Comparison of ENCODE assay signal across 12 mouse cellular contexts in genomic region chr17:27521303-27521702, GRCm38 (mm10). TPM values are rescaled to one million over a fixed set of nuclear protein-coding genes. Genes with fewer than 3 reads are reported as not detected.
A peak's percentile ranks its signal among the peaks of the same experiment; 100 is the strongest.
DNase-seq lines count a peak whose midpoint lies in the region; ATAC-seq and TF ChIP-seq lines count a peak whose summit lies in the region.
"Had no signal": no experiment of that assay in that cellular context is flagged by ENCODE, and none has a peak within 500 bp of the region (broad histone marks: within the 10 kb centered on the region; RNA-seq: fewer than 3 reads in every experiment).

Gene Grm4, minus strand, starts transcription at chr17:27521403.

- 67% methylated on average over 5 of the region's 5 CpGs for WGBS in liver, embryonic 11.5 days
- 72% methylated on average over 5 of the region's 5 CpGs for WGBS in liver, postnatal 0 days (ENCODE audit: insufficient replicate concordance)
- WGBS in forebrain, embryonic 14.5 days: 70% methylated on average over 5 of the region's 5 CpGs
- whole genome bisulfite sequencing in midbrain, postnatal 0 days: 75% methylated on average over 5 of the region's 5 CpGs
- WGBS in lung, postnatal 0 days: 66% methylated on average over 5 of the region's 5 CpGs

- no peaks in the 10 kb centered on the region for H3K4me1 ChIP-seq in liver, embryonic 11.5 days (replicated peaks; ENCODE audit: control insufficient read depth, insufficient read depth, low read length)
- no peaks in the 10 kb centered on the region for H3K4me1 ChIP-seq in liver, postnatal 0 days (ENCODE audit: insufficient read depth)
- H3K4me1 ChIP-seq in forebrain, embryonic 14.5 days (ENCODE audit: control insufficient read depth, insufficient read depth, low read length): 0 out of 2 replicates have a peak, but pooled peaks cover 3% of the 10 kb centered on the region
- H3K4me1 ChIP-seq in midbrain, postnatal 0 days (ENCODE audit: insufficient read depth, low read length): peaks cover 8% of the 10 kb centered on the region; the same call in 1 of the 2 replicates
- H3K4me1 ChIP-seq in lung, postnatal 0 days (ENCODE audit: insufficient read depth, low read depth, low read length): no peaks in the 10 kb centered on the region

- intact Hi-C loops in left cerebral cortex, postnatal 10 days (cut with DNase I): loop anchor here (5.0 kb wide), 1 partner anchor 489 kb away; no protein-coding TSS in a partner anchor

- peak within 1 kb of the TSS; percentile 15 for H3K4me2 ChIP-seq in liver, embryonic 11.5 days
- H3K4me2 ChIP-seq in liver, postnatal 0 days (ENCODE audit: low read depth, low read length): no peak within 1 kb of the TSS
- peak within 1 kb of the TSS; percentile 28; the same call in 1 of the 2 replicates for H3K4me2 ChIP-seq in forebrain, embryonic 14.5 days (ENCODE audit: low read length)
- H3K4me2 ChIP-seq in midbrain, postnatal 0 days (ENCODE audit: low read depth, low read length, poor library complexity, severe bottlenecking): peak within 1 kb of the TSS; percentile 51
- no peak within 1 kb of the TSS for H3K4me2 ChIP-seq in lung, postnatal 0 days (replicated peaks; ENCODE audit: low read depth, low read length)
- H3K4me2 ChIP-seq: embryonic facial prominence, embryonic 12.5 days; lung, embryonic 14.5 days had no signal

- no peak for TF ChIP-seq CTCF in liver, postnatal 0 days (IDR thresholded peaks at IDR 0.05; ENCODE audit: low read depth)
- TF ChIP-seq CTCF in midbrain, postnatal 0 days (IDR thresholded peaks at IDR 0.05): no peak
- no peak for TF ChIP-seq CTCF in lung, postnatal 0 days (IDR thresholded peaks at IDR 0.05)

- H3K27ac ChIP-seq in liver, embryonic 11.5 days (ENCODE audit: low read depth, low read length): no peak within 1 kb of the TSS
- H3K27ac ChIP-seq in liver, postnatal 0 days (ENCODE audit: low read depth): no peak within 1 kb of the TSS
- H3K27ac ChIP-seq in forebrain, embryonic 14.5 days (ENCODE audit: low read depth, low read length): no peak within 1 kb of the TSS
- no peak within 1 kb of the TSS for H3K27ac ChIP-seq in midbrain, postnatal 0 days (ENCODE audit: low read depth, low read length)
- no peak within 1 kb of the TSS for H3K27ac ChIP-seq in lung, postnatal 0 days (ENCODE audit: low read length)
- H3K27ac ChIP-seq: embryonic facial prominence, embryonic 12.5 days had no signal

- no peak for DNase-seq in liver, embryonic 11.5 days (ENCODE audit: low spot score)
- no peak for DNase-seq in liver, postnatal 0 days
- DNase-seq in forebrain, embryonic 14.5 days (ENCODE audit: low spot score): no peak
- DNase-seq in left cerebral cortex, postnatal 10 days (ENCODE audit: extremely low spot score in 1 of 2, low spot score in 2 of 2): peak in 1 of 2 experiments; percentile 9
- DNase-seq in midbrain, postnatal 0 days (ENCODE audit: low spot score): no peak
- no peak for DNase-seq in right cerebral cortex, postnatal 10 days (ENCODE audit: low spot score in 2 of 2)
- no peak for DNase-seq in lung, postnatal 0 days (ENCODE audit: low spot score)
- DNase-seq in thymus, postnatal 14 days: no peak
- DNase-seq: kidney, adult 11 months had no signal

- no peak for ATAC-seq in liver, embryonic 11.5 days (replicated peaks; ENCODE audit: low FRiP score)
- ATAC-seq in liver, postnatal 0 days: no peak
- ATAC-seq in forebrain, embryonic 14.5 days: no peak
- ATAC-seq in midbrain, postnatal 0 days (ENCODE audit: low FRiP score): no peak
- ATAC-seq in lung, postnatal 0 days: no peak

- peaks cover 43% of the 10 kb centered on the region for H3K27me3 ChIP-seq in liver, embryonic 11.5 days (replicated peaks; ENCODE audit: control insufficient read depth, insufficient read depth, low read length)
- peaks cover 24% of the 10 kb centered on the region for H3K27me3 ChIP-seq in liver, postnatal 0 days (ENCODE audit: insufficient read depth, low read length)
- H3K27me3 ChIP-seq in forebrain, embryonic 14.5 days (replicated peaks; ENCODE audit: control insufficient read depth, insufficient read depth, low read length): peaks cover 17% of the 10 kb centered on the region
- no peaks in the 10 kb centered on the region; the same call in 1 of the 2 replicates for H3K27me3 ChIP-seq in midbrain, postnatal 0 days (ENCODE audit: insufficient read depth, low read length)
- H3K27me3 ChIP-seq in lung, postnatal 0 days (replicated peaks; ENCODE audit: insufficient read depth, low read length): peaks cover 9% of the 10 kb centered on the region; the same call in 1 of the 2 replicates

- TF ChIP-seq EP300 in liver, postnatal 0 days (IDR thresholded peaks at IDR 0.05; ENCODE audit: low read depth): no peak
- TF ChIP-seq EP300 in lung, postnatal 0 days (IDR thresholded peaks at IDR 0.05): no peak

- H3K36me3 ChIP-seq in liver, embryonic 11.5 days (ENCODE audit: control insufficient read depth, insufficient read depth, low read length): no peaks in the 10 kb centered on the region
- H3K36me3 ChIP-seq in liver, postnatal 0 days (replicated peaks; ENCODE audit: insufficient read depth, low read length): no peaks in the 10 kb centered on the region
- no peaks in the 10 kb centered on the region for H3K36me3 ChIP-seq in forebrain, embryonic 14.5 days (ENCODE audit: control insufficient read depth, insufficient read depth, low read length)
- no peaks in the 10 kb centered on the region for H3K36me3 ChIP-seq in midbrain, postnatal 0 days (ENCODE audit: insufficient read depth, low read length)
- no peaks in the 10 kb centered on the region for H3K36me3 ChIP-seq in lung, postnatal 0 days (ENCODE audit: insufficient read depth, low read length)
- H3K36me3 ChIP-seq: embryonic facial prominence, embryonic 12.5 days had no signal

- H3K4me3 ChIP-seq in liver, embryonic 11.5 days (ENCODE audit: low read depth, low read length): no peak within 1 kb of the TSS
- no peak within 1 kb of the TSS for H3K4me3 ChIP-seq in liver, postnatal 0 days (ENCODE audit: low read depth, low read length)
- H3K4me3 ChIP-seq in forebrain, embryonic 14.5 days (ENCODE audit: low read depth, low read length): no peak within 1 kb of the TSS
- H3K4me3 ChIP-seq in midbrain, postnatal 0 days (ENCODE audit: low read depth, low read length): peak within 1 kb of the TSS; percentile 19; the same call in 1 of the 2 replicates
- no peak within 1 kb of the TSS for H3K4me3 ChIP-seq in lung, postnatal 0 days (ENCODE audit: low read depth, low read length)
- H3K4me3 ChIP-seq: embryonic facial prominence, embryonic 12.5 days had no signal

- H3K9me3 ChIP-seq in liver, embryonic 11.5 days (ENCODE audit: control insufficient read depth, low read length): no peaks in the 10 kb centered on the region
- no peaks in the 10 kb centered on the region for H3K9me3 ChIP-seq in liver, postnatal 0 days (ENCODE audit: low read length)
- no peaks in the 10 kb centered on the region for H3K9me3 ChIP-seq in forebrain, embryonic 14.5 days (replicated peaks; ENCODE audit: control insufficient read depth, low read length)
- no peaks in the 10 kb centered on the region for H3K9me3 ChIP-seq in midbrain, postnatal 0 days (ENCODE audit: low read length)
- H3K9me3 ChIP-seq in lung, postnatal 0 days (ENCODE audit: low read length): no peaks in the 10 kb centered on the region
- H3K9me3 ChIP-seq: embryonic facial prominence, embryonic 12.5 days had no signal

- no peak within 1 kb of the TSS for H3K9ac ChIP-seq in liver, embryonic 11.5 days (ENCODE audit: low read depth, low read length)
- H3K9ac ChIP-seq in liver, postnatal 0 days (replicated peaks): no peak within 1 kb of the TSS
- no peak within 1 kb of the TSS for H3K9ac ChIP-seq in forebrain, embryonic 14.5 days (ENCODE audit: low read length)
- no peak within 1 kb of the TSS for H3K9ac ChIP-seq in midbrain, postnatal 0 days (replicated peaks; ENCODE audit: low read length, poor library complexity, severe bottlenecking)
- H3K9ac ChIP-seq in lung, postnatal 0 days (replicated peaks; ENCODE audit: low read depth): no peak within 1 kb of the TSS
- H3K9ac ChIP-seq: embryonic facial prominence, embryonic 12.5 days; lung, embryonic 14.5 days had no signal

RNA-seq across cellular contexts. Expression of gene Grm4, which starts in this region (rescaled TPM):
- polyA plus RNA-seq in liver, embryonic 11.5 days (2014; fragmentation: Nextera tagmentation; extraction: Ambion mirVana): 0.12 and 0.18 TPM in 2 replicates
- not detected in 2 replicates for polyA plus RNA-seq in liver, postnatal 0 days (2015; fragmentation: Nextera tagmentation; extraction: Ambion mirVana)
- polyA plus RNA-seq in forebrain, embryonic 14.5 days (2014; fragmentation: Nextera tagmentation; extraction: Ambion mirVana): 2.0 and 2.4 TPM in 2 replicates
- 10 to 100 TPM; 23.7 to 24.2 TPM for total RNA-seq in left cerebral cortex, postnatal 10 days (2021)
- 37.6 and 54.0 TPM in 2 replicates for total RNA-seq in midbrain, postnatal 0 days (2014; rRNA removed)
- 11.1 and 12.5 TPM in 2 replicates for polyA plus RNA-seq in midbrain, postnatal 0 days (2015; fragmentation: Nextera tagmentation; extraction: Ambion mirVana)
- not detected in 2 replicates for polyA plus RNA-seq in lung, postnatal 0 days (2015; fragmentation: Nextera tagmentation; extraction: Ambion mirVana)
- total RNA-seq: MEL had no signal

Comparison
In these comparisons a context has a peak if more than half of its experiments do, and no peak if none do; other contexts are left out.
1. H3K4me2 ChIP-seq: peak in liver, embryonic 11.5 days (single experiment), forebrain, embryonic 14.5 days (single experiment) and midbrain, postnatal 0 days (single experiment); none in liver, postnatal 0 days (single experiment) and lung, postnatal 0 days (single experiment).